Mouse (Mus musculus): ENCODE measurements at regions not wholly inside any gene's neighbourhood (a gene's known extent, or its start where the extent isn't known, plus 50 kb on each side); places are given as distances from the start of the nearest gene placed in this dataset.

DNA sequence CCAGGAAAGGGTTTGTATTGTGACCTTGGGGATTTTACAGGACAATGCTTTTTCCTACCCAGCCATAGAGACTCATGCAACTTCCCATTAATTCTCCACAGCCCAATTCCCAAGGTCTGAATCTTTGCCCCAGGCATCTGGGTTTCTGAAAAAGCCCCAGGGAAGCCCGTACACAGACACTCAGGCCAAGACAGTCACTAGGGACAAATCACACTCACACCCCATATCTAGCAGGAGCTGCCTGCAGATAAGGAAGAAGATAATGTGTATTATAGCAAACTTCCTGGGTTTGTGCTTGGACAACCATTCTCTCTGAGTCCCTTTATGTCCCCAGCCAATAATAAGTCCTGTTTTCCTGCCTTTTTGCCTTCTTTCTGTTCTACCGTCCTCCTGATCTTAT is 305.0 kb upstream of the Clint1 start:
- no peak overlapping the region for H3K9ac ChIP-seq (ENCODE audit: low read depth, low read length, severe bottlenecking)
- ATAC-seq (ENCODE audit: low FRiP score, low read depth) (no peak), DNase-seq (ENCODE audit: low spot score) (no peak)
- TF ChIP-seq POLR2A (IDR thresholded peaks at IDR 0.05; ENCODE audit: borderline replicate concordance, extremely low read depth, insufficient read depth, insufficient read length), result no peak
- no peaks in the 10 kb centered on the region; the same call in 1 of the 2 replicates for H3K27me3 ChIP-seq (ENCODE audit: control insufficient read depth, insufficient read depth, low read length)
- peaks cover 18% of the 10 kb centered on the region for H3K4me1 ChIP-seq (ENCODE audit: control insufficient read depth, insufficient read depth, low read length)
- no peak overlapping the region for H3K27ac ChIP-seq (replicated peaks; ENCODE audit: low read depth, low read length)
- no peaks in the 10 kb centered on the region for H3K36me3 ChIP-seq (ENCODE audit: control insufficient read depth, insufficient read depth, low read length)
- WGBS, result 78% methylated on average over 2 of the region's 2 CpGs
- no peak overlapping the region for H3K4me2 ChIP-seq (replicated peaks; ENCODE audit: low read depth, low read length, severe bottlenecking)
- no peak overlapping the region for H3K4me3 ChIP-seq (replicated peaks; ENCODE audit: low read length)
- no peaks in the 10 kb centered on the region for H3K9me3 ChIP-seq (ENCODE audit: control insufficient read depth, low read length)

DNA sequence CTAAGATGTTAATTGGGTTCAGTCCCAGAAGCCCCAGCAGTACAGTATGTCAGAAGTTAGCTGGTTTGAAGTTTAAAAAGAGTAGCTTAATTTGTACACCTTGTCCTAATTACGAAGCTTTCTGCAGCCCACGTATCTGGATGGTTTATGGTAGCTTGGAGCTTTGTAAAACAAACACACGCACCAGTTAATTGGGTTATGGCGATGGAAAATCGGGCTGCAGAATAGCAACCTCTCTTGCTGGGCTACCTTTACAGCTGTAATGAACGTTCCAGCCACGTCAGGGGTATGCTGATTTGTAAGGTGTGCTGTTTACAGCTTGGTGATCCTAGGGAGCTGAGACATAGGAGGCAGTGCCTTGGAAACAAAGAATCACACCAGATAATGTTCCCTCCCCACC is 301.5 kb upstream of the Clint1 start:
- peak; percentile 55; the same call in 1 of the 2 replicates for ATAC-seq (ENCODE audit: low FRiP score, low read depth)
- H3K36me3 ChIP-seq (ENCODE audit: control insufficient read depth, insufficient read depth, low read length), result no peaks in the 10 kb centered on the region
- H3K4me3 ChIP-seq (replicated peaks; ENCODE audit: low read length), result peak overlapping the region; percentile 12; the same call in 1 of the 2 replicates
- WGBS, result 9% methylated on average over 7 of the region's 7 CpGs
- no peaks in the 10 kb centered on the region for H3K9me3 ChIP-seq (ENCODE audit: control insufficient read depth, low read length)
- H3K9ac ChIP-seq (ENCODE audit: low read depth, low read length, severe bottlenecking), result no peak overlapping the region
- peak overlapping the region; percentile 48 for H3K4me2 ChIP-seq (replicated peaks; ENCODE audit: low read depth, low read length, severe bottlenecking)
- DNase-seq (ENCODE audit: low spot score), result peak; percentile 17
- H3K27me3 ChIP-seq (ENCODE audit: control insufficient read depth, insufficient read depth, low read length), result no peaks in the 10 kb centered on the region
- no peak for TF ChIP-seq POLR2A (IDR thresholded peaks at IDR 0.05; ENCODE audit: borderline replicate concordance, extremely low read depth, insufficient read depth, insufficient read length)
- peaks cover 18% of the 10 kb centered on the region for H3K4me1 ChIP-seq (ENCODE audit: control insufficient read depth, insufficient read depth, low read length)
- H3K27ac ChIP-seq (replicated peaks; ENCODE audit: low read depth, low read length), result no peak overlapping the region

- DNase-seq (ENCODE audit: low spot score), result no peak
- ATAC-seq (ENCODE audit: low FRiP score, low read depth), result no peak
- 30% methylated on average over 5 of the region's 5 CpGs for WGBS
Measured at GRCm38 (mm10) chr11:45577469-45578154, 274.2 kb upstream of the Clint1 start.

DNA sequence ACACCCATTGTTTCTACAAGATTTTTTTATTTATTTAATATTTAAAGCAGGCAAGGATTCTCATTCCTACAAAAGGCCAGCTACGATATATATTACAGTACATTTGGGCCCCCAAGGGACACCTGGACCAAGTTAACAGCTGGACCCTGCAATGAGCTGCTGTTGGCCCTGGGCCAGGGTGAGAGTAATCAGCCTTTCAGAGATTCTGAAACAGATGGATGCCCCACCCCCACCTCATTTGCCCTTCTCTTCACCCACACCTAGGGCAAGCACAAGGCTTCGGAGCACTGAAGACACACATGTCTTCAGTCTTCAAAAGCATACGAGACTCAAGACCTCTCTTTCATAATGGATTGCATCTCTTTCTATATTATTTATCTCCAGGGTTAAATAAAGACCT is 259.5 kb upstream of the Clint1 start:
- H3K9ac ChIP-seq (ENCODE audit: low read depth, low read length, severe bottlenecking), result no peak overlapping the region
- no peak for ATAC-seq (ENCODE audit: low FRiP score, low read depth)
- no peaks in the 10 kb centered on the region for H3K36me3 ChIP-seq (ENCODE audit: control insufficient read depth, insufficient read depth, low read length)
- peaks cover 14% of the 10 kb centered on the region for H3K4me1 ChIP-seq (ENCODE audit: control insufficient read depth, insufficient read depth, low read length)
- peak; percentile 19 for DNase-seq (ENCODE audit: low spot score)
- H3K27me3 ChIP-seq (ENCODE audit: control insufficient read depth, insufficient read depth, low read length), result no peaks in the 10 kb centered on the region
- WGBS, result 15% methylated on average over 3 of the region's 3 CpGs
- TF ChIP-seq POLR2A (IDR thresholded peaks at IDR 0.05; ENCODE audit: borderline replicate concordance, extremely low read depth, insufficient read depth, insufficient read length), result no peak
- no peak overlapping the region for H3K4me2 ChIP-seq (replicated peaks; ENCODE audit: low read depth, low read length, severe bottlenecking)
- no peak overlapping the region for H3K27ac ChIP-seq (replicated peaks; ENCODE audit: low read depth, low read length)
- no peaks in the 10 kb centered on the region for H3K9me3 ChIP-seq (ENCODE audit: control insufficient read depth, low read length)
- no peak overlapping the region for H3K4me3 ChIP-seq (replicated peaks; ENCODE audit: low read length)

More at GRCm38 (mm10) chr11:45577469-45578154, 274.2 kb upstream of the Clint1 start:
- H3K36me3 ChIP-seq (ENCODE audit: control insufficient read depth, insufficient read depth, low read length), result no peaks in the 10 kb centered on the region
- TF ChIP-seq POLR2A (IDR thresholded peaks at IDR 0.05; ENCODE audit: borderline replicate concordance, extremely low read depth, insufficient read depth, insufficient read length), result no peak
- H3K4me3 ChIP-seq (replicated peaks; ENCODE audit: low read length), result no peak overlapping the region
- H3K27me3 ChIP-seq (ENCODE audit: control insufficient read depth, insufficient read depth, low read length), result no peaks in the 10 kb centered on the region
- no peak overlapping the region for H3K9ac ChIP-seq (ENCODE audit: low read depth, low read length, severe bottlenecking)
- H3K4me1 ChIP-seq (ENCODE audit: control insufficient read depth, insufficient read depth, low read length), result no peaks in the 10 kb centered on the region
- no peak overlapping the region for H3K4me2 ChIP-seq (replicated peaks; ENCODE audit: low read depth, low read length, severe bottlenecking)
- H3K9me3 ChIP-seq (ENCODE audit: control insufficient read depth, low read length), result no peaks in the 10 kb centered on the region
- H3K27ac ChIP-seq (replicated peaks; ENCODE audit: low read depth, low read length), result no peak overlapping the region

DNA sequence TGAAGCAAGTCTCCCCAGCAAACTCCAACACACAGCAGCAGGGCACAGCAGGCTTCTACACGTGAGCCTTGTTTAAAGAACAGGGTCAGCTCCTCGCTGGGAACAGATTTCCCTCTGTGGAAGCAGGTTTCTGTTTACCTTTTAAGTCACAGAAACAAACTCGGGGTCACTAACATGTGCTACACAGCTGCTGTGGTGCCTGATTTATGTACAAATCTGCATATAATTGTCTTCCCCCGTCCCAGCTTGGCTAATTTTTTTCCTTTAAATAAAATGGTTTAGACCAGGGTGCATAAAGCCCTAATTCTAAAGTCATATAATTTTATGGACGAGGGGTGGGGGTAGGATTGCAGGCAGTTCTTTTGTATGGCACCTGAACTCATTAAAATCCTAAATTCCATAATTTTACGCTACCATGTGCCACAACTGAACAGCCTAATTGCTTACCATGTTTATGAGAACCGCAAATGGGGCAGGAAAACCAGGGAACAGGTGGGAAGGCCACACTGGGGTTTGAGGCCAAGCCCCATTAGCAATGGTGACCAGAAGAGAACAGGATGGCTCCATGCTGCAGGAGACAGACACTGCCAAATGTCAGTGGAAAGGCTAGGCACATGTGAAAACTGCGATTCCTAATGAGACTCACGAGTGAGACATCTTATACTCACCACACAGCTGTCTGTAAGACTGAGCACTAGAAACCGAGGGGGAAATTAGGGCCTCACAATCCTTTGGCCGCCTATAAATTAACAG is 258.8 kb upstream of the Clint1 start:
- no peak overlapping the region for H3K4me3 ChIP-seq (replicated peaks; ENCODE audit: low read length)
- TF ChIP-seq POLR2A (IDR thresholded peaks at IDR 0.05; ENCODE audit: borderline replicate concordance, extremely low read depth, insufficient read depth, insufficient read length), result no peak
- H3K9ac ChIP-seq (ENCODE audit: low read depth, low read length, severe bottlenecking), result no peak overlapping the region
- peaks cover 14% of the 10 kb centered on the region for H3K4me1 ChIP-seq (ENCODE audit: control insufficient read depth, insufficient read depth, low read length)
- H3K27ac ChIP-seq (replicated peaks; ENCODE audit: low read depth, low read length), result no peak overlapping the region
- peak; percentile 43 for DNase-seq (ENCODE audit: low spot score)
- peak; percentile 75 for ATAC-seq (ENCODE audit: low FRiP score, low read depth)
- no peaks in the 10 kb centered on the region for H3K36me3 ChIP-seq (ENCODE audit: control insufficient read depth, insufficient read depth, low read length)
- H3K27me3 ChIP-seq (ENCODE audit: control insufficient read depth, insufficient read depth, low read length), result no peaks in the 10 kb centered on the region
- WGBS, result 15% methylated on average over 11 of the region's 11 CpGs
- H3K4me2 ChIP-seq (replicated peaks; ENCODE audit: low read depth, low read length, severe bottlenecking), result no peak overlapping the region
- H3K9me3 ChIP-seq (ENCODE audit: control insufficient read depth, low read length), result no peaks in the 10 kb centered on the region

Data from limb, embryonic 14.5 days (tissue).